Mouse (Mus musculus) T-cell, adult 2 months (primary cell): ENCODE measurements around the gene Ndp.

Experiments used
- DNase-seq: peaks from one replicate; pipeline ENCODE4 v3.0.0; 2022; ENCODE audit warnings: low spot score

Gene Ndp

GRCm38 (mm10) chrX:16911241-16911873 lies at the start of gene Ndp:
Gene Ndp (minus strand): TSS chrX:16911774.
- no peak for DNase-seq

GRCm38 (mm10) chrX:16954767-16955166 lies 43.2 kb upstream of the Ndp start:
- no peak for DNase-seq

- DNase-seq, result no peak
Observed at GRCm38 (mm10) chrX:16918006-16918405, 6.4 kb upstream of the Ndp start.

GRCm38 (mm10) chrX:16913118-16913517 lies 1.5 kb upstream of the Ndp start:
- no peak for DNase-seq

- no peak for DNase-seq
Observed at GRCm38 (mm10) chrX:16911911-16912310, 337 bp upstream of the Ndp start.

GRCm38 (mm10) chrX:16910211-16911095 lies 1.1 kb downstream of the Ndp start:
- no peak for DNase-seq

- no peak for DNase-seq
Observed at GRCm38 (mm10) chrX:16908652-16909051, 2.9 kb downstream of the Ndp start.

GRCm38 (mm10) chrX:16907554-16907953 lies 4.0 kb downstream of the Ndp start:
- no peak for DNase-seq

- no peak for DNase-seq
Observed at GRCm38 (mm10) chrX:16894377-16895175, 17.0 kb downstream of the Ndp start.

GRCm38 (mm10) chrX:16867640-16868314 lies 43.8 kb downstream of the Ndp start:
- DNase-seq, result no peak

- no peak for DNase-seq
Observed at GRCm38 (mm10) chrX:16860244-16860643, 51.3 kb downstream of the Ndp start.

- no peak for DNase-seq
Observed at GRCm38 (mm10) chrX:16846034-16846433, 65.5 kb downstream of the Ndp start.

- no peak for DNase-seq
Observed at GRCm38 (mm10) chrX:16841443-16841842, 70.1 kb downstream of the Ndp start.

GRCm38 (mm10) chrX:16837293-16837692 lies 74.3 kb downstream of the Ndp start:
- DNase-seq, result no peak

- no peak for DNase-seq
Observed at GRCm38 (mm10) chrX:16836488-16837082, 75.0 kb downstream of the Ndp start.
